Mouse (Mus musculus): ENCODE measurements around the gene Mrpl57. TPM values are rescaled to one million over a fixed set of nuclear protein-coding genes. Genes with fewer than 3 reads are reported as not detected.
"Not testable (repeated sequence)": the region's sequence is repeated elsewhere in the genome, so short reads cannot be mapped to it uniquely, and the experiment has no call there.

The Mrpl57 gene
- total RNA-seq, 2 experiments from 2014 or later, result 73.8 to 155 TPM

- not testable (repeated sequence) for ATAC-seq (replicated peaks; ENCODE audit: low FRiP score, low TSS enrichment, poor library complexity, severe bottlenecking)
These were observed 30.0 kb downstream of the Mrpl57 start for GRCm38 (mm10) chr14:57856037-57856436.

- 0 out of 2 replicates have a peak, but pooled peaks have one; percentile 36 for ATAC-seq (replicated peaks; ENCODE audit: low FRiP score, low TSS enrichment, poor library complexity, severe bottlenecking)
These were observed 32.6 kb downstream of the Mrpl57 start for GRCm38 (mm10) chr14:57858601-57859000.

GRCm38 (mm10) chr14:57859520-57859919 is 33.5 kb downstream of the Mrpl57 start:
- no peak for ATAC-seq (replicated peaks; ENCODE audit: low FRiP score, low TSS enrichment, poor library complexity, severe bottlenecking)

- ATAC-seq (replicated peaks; ENCODE audit: low FRiP score, low TSS enrichment, poor library complexity, severe bottlenecking), result peak; percentile 74
These were observed 36.0 kb downstream of the Mrpl57 start for GRCm38 (mm10) chr14:57861987-57862412.

GRCm38 (mm10) chr14:57863129-57863528 is 37.1 kb downstream of the Mrpl57 start:
- no peak for ATAC-seq (replicated peaks; ENCODE audit: low FRiP score, low TSS enrichment, poor library complexity, severe bottlenecking)

DNA sequence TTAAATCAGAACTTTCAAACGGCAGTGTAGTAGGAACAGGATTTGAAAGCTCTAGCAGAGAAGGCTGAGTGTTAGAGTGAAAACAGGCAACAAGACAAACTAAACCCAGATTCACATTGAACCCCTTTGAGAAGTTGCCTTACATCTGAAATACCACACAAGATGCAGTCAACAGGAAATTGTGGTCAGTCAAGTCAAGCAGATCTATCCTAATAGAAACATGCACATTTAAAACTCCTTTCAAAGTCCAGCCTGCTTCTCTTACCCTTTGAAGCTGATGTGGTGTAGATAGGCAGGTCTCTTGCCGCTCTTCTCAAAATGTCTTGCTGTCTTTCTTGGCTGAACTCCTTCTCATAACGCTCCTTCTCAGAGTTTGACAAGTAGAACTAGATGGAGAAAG is 39.2 kb downstream of the Mrpl57 start:
- no peak for ATAC-seq (replicated peaks; ENCODE audit: low FRiP score, low TSS enrichment, poor library complexity, severe bottlenecking)

GRCm38 (mm10) chr14:57866676-57867276 is 40.7 kb downstream of the Mrpl57 start:
- ATAC-seq (replicated peaks; ENCODE audit: low FRiP score, low TSS enrichment, poor library complexity, severe bottlenecking), result no peak

DNA sequence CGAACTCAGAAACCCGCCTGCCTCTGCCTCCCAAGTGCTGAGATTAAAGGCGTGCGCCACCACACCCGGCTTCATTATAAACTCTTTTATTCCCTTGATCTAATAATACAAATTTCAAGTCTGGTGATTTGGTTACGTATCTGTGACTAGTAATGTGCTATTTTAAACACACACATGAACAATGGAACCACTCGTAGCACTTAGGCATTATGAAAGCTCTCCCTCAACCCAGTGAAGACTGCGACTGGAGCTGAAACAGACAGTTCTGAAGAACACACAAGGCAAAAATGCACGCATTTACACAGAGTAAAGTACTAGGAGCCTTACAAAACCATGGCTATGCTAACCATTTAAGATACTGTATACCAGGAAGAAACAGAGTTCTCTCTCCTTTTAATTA is 51.9 kb downstream of the Mrpl57 start:
- no peak for ATAC-seq (replicated peaks; ENCODE audit: low FRiP score, low TSS enrichment, poor library complexity, severe bottlenecking)

Other genes with a start within 250 kb of the Mrpl57 start
- gene Xpo4, start 160.8 kb upstream of the Mrpl57 start, total RNA-seq (2014; fragmentation: Nextera tagmentation), result 48.5 and 56.7 TPM in 2 replicates
- 61.1 and 69.0 TPM in 2 replicates for gene Xpo4, start 160.8 kb upstream of the Mrpl57 start, total RNA-seq (2017)
- gene Gm49361, start 80.1 kb upstream of the Mrpl57 start, total RNA-seq (2014; fragmentation: Nextera tagmentation), result not detected in 2 replicates
- not detected in 2 replicates for gene Gm49361, start 80.1 kb upstream of the Mrpl57 start, total RNA-seq (2017)
- 6.3 and 11.0 TPM in 2 replicates for gene Lats2, start 67.8 kb upstream of the Mrpl57 start, total RNA-seq (2014; fragmentation: Nextera tagmentation)
- 2.4 and 3.2 TPM in 2 replicates for gene Lats2, start 67.8 kb upstream of the Mrpl57 start, total RNA-seq (2017)
- gene Sap18, start 28.1 kb upstream of the Mrpl57 start, total RNA-seq (2014; fragmentation: Nextera tagmentation), result 172 and 187 TPM in 2 replicates
- gene Sap18, start 28.1 kb upstream of the Mrpl57 start, total RNA-seq (2017), result 28.6 and 29.8 TPM in 2 replicates
- gene Ska3, start within 50 bp of the Mrpl57 start, total RNA-seq (2014; fragmentation: Nextera tagmentation), result 20.4 and 27.5 TPM in 2 replicates
- gene Ska3, start within 50 bp of the Mrpl57 start, total RNA-seq (2017), result 23.6 and 26.2 TPM in 2 replicates
- 13.0 and 15.2 TPM in 2 replicates for gene Zdhhc20, start 64.0 kb downstream of the Mrpl57 start, total RNA-seq (2014; fragmentation: Nextera tagmentation)
- gene Zdhhc20, start 64.0 kb downstream of the Mrpl57 start, total RNA-seq (2017), result 16.8 and 24.5 TPM in 2 replicates
- 28.9 and 32.4 TPM in 2 replicates for gene Micu2, start 173.0 kb downstream of the Mrpl57 start, total RNA-seq (2014; fragmentation: Nextera tagmentation)
- gene Micu2, start 173.0 kb downstream of the Mrpl57 start, total RNA-seq (2017), result 73.5 and 107 TPM in 2 replicates
- not detected in 2 replicates for gene Fgf9, start 244.3 kb downstream of the Mrpl57 start, total RNA-seq (2014; fragmentation: Nextera tagmentation)
- gene Fgf9, start 244.3 kb downstream of the Mrpl57 start, total RNA-seq (2017), result not detected in 2 replicates

Data from megakaryocyte-erythroid progenitor cell, adult 5-6 weeks (primary cell).